Mouse (Mus musculus) stomach, embryonic 15.5 days (tissue): Measurements from ENCODE around the gene Rhox4g. TPM values are rescaled to one million over a fixed set of nuclear protein-coding genes. Genes with fewer than 3 reads are reported as not detected.
"Not testable (repeated sequence)": the region's sequence is repeated elsewhere in the genome, so short reads cannot be mapped to it uniquely, and the experiment has no call there.

Source experiments
- ATAC-seq: fragments of 200-750 bp; cut with Nextera tagmentation; 2 replicates; pipeline ENCODE4 v1.8.0; 2017; ENCODE audit warnings: low read depth, moderate number of reproducible peaks, moderate TSS enrichment; ENCODE audit not compliant: insufficient read depth, low FRiP score
- H3K27ac ChIP-seq: fragments of 300-500 bp; sonication (generic); 2 replicates; pipeline ENCODE4 v1.5.1; 2015; ENCODE audit warnings: mild to moderate bottlenecking, inconsistent platforms
- H3K27me3 ChIP-seq: fragments of 300-500 bp; sonication (generic); replicated peaks from 2 replicates; pipeline ENCODE4 v1.6.1; 2015; ENCODE audit warnings: inconsistent platforms
- H3K36me3 ChIP-seq: fragments of 300-500 bp; sonication (generic); 2 replicates; pipeline ENCODE4 v1.6.1; 2015; ENCODE audit warnings: inconsistent platforms
- H3K4me1 ChIP-seq: fragments of 300-500 bp; sonication (generic); 2 replicates; pipeline ENCODE4 v1.6.1; 2015; ENCODE audit warnings: inconsistent platforms
- H3K4me2 ChIP-seq: fragments of 300-500 bp; sonication (generic); 2 replicates; pipeline ENCODE4 v1.6.1; 2015; ENCODE audit warnings: mild to moderate bottlenecking, inconsistent platforms
- H3K4me3 ChIP-seq: fragments of 300-500 bp; sonication (generic); replicated peaks from 2 replicates; pipeline ENCODE4 v1.5.1; 2015; ENCODE audit warnings: inconsistent platforms
- H3K9ac ChIP-seq: fragments of 300-500 bp; sonication (generic); 2 replicates; pipeline ENCODE4 v1.6.1; 2015; ENCODE audit warnings: inconsistent platforms
- H3K9me3 ChIP-seq: fragments of 300-500 bp; sonication (generic); 2 replicates; pipeline ENCODE4 v1.6.1; 2016; ENCODE audit warnings: inconsistent platforms
- WGBS: fragments of 180-500 bp; shearing (Covaris S2); methylation state at CpG from one replicate; pipeline ENCODE4 v1.1.7; 2015; 5-methylcytosine and 5-hydroxymethylcytosine counted together
- polyA plus RNA-seq: library from polyadenylated mRNA; unstranded; fragments of >200 nt; fragmentation: Nextera tagmentation; extraction: Ambion mirVana; gene quantifications from 2 replicates; pipeline ENCODE4 v1.2.1, GENCODE M21; 2015

The Rhox4g gene
- polyA plus RNA-seq = not detected in 2 replicates

- H3K9me3 ChIP-seq, H3K27ac ChIP-seq, ATAC-seq, H3K4me2 ChIP-seq, H3K4me3 ChIP-seq, H3K27me3 ChIP-seq, H3K9ac ChIP-seq, H3K4me1 ChIP-seq, H3K36me3 ChIP-seq: not testable (repeated sequence)
- WGBS = 91% methylated on average over 15 of the region's 20 CpGs
These were observed at the start of gene Rhox4g for GRCm38 (mm10) chrX:37651227-37651626. TSS of gene Rhox4g (minus strand) at chrX:37651327.

- Histone ChIP-seq H3K36me3 (no peaks in the 10 kb centered on the region), H3K27me3 (no peaks in the 10 kb centered on the region), H3K9ac (no peak overlapping the region), H3K4me2 (no peak overlapping the region), H3K27ac (no peak overlapping the region), H3K4me3 (no peak overlapping the region), H3K9me3 (no peaks in the 10 kb centered on the region), H3K4me1 (no peaks in the 10 kb centered on the region)
- no peak for ATAC-seq
- 76% methylated on average over 2 of the region's 2 CpGs for WGBS
These were observed 41.1 kb upstream of the Rhox4g start for GRCm38 (mm10) chrX:37692261-37692660.

GRCm38 (mm10) chrX:37683031-37683715, 32.0 kb upstream of the Rhox4g start:
- no peak for ATAC-seq
- Histone ChIP-seq H3K36me3 (no peaks in the 10 kb centered on the region), H3K4me1 (no peaks in the 10 kb centered on the region), H3K27me3 (no peaks in the 10 kb centered on the region), H3K4me2 (no peak overlapping the region), H3K27ac (no peak overlapping the region), H3K9me3 (no peaks in the 10 kb centered on the region), H3K9ac (no peak overlapping the region), H3K4me3 (no peak overlapping the region)
- WGBS = 80% methylated on average over 24 of the region's 24 CpGs

GRCm38 (mm10) chrX:37673177-37673576, 22.1 kb upstream of the Rhox4g start, which contains the start of gene Rhox2h:
TSS of gene Rhox2h (minus strand) at chrX:37673277.
- not testable (repeated sequence) for H3K9ac ChIP-seq, H3K4me3 ChIP-seq, H3K36me3 ChIP-seq, H3K27me3 ChIP-seq, H3K27ac ChIP-seq, ATAC-seq, H3K4me1 ChIP-seq, H3K4me2 ChIP-seq, H3K9me3 ChIP-seq
- 84% methylated on average over 8 of the region's 8 CpGs for WGBS

- not testable (repeated sequence) for H3K27ac ChIP-seq, ATAC-seq, H3K4me1 ChIP-seq, H3K9me3 ChIP-seq, H3K36me3 ChIP-seq, H3K4me2 ChIP-seq, H3K27me3 ChIP-seq, H3K9ac ChIP-seq, H3K4me3 ChIP-seq
- WGBS = 89% methylated on average over 1 of the region's 3 CpGs
These were observed 17.5 kb upstream of the Rhox4g start, which contains the start of gene Rhox3h for GRCm38 (mm10) chrX:37668664-37669063. TSS of gene Rhox3h (minus strand) at chrX:37668764.

GRCm38 (mm10) chrX:37643370-37643769, 7.8 kb downstream of the Rhox4g start, which contains the start of gene Rhox2g:
TSS of gene Rhox2g (minus strand) at chrX:37643470.
- H3K4me3 ChIP-seq, H3K9me3 ChIP-seq, H3K9ac ChIP-seq, ATAC-seq, H3K27me3 ChIP-seq, H3K27ac ChIP-seq, H3K36me3 ChIP-seq, H3K4me2 ChIP-seq, H3K4me1 ChIP-seq: not testable (repeated sequence)
- 90% methylated on average over 6 of the region's 6 CpGs for WGBS

- H3K9me3 ChIP-seq, H3K36me3 ChIP-seq, H3K4me3 ChIP-seq, H3K9ac ChIP-seq, H3K4me2 ChIP-seq, H3K27ac ChIP-seq, ATAC-seq, H3K4me1 ChIP-seq, H3K27me3 ChIP-seq: not testable (repeated sequence)
- 91% methylated on average over 2 of the region's 2 CpGs for WGBS
These were observed 22.6 kb downstream of the Rhox4g start, which contains the start of gene Rhox3g for GRCm38 (mm10) chrX:37628512-37628911. TSS of gene Rhox3g (minus strand) at chrX:37628612.

- H3K9me3 ChIP-seq, H3K4me3 ChIP-seq, H3K9ac ChIP-seq, H3K27ac ChIP-seq, H3K36me3 ChIP-seq, ATAC-seq, H3K4me1 ChIP-seq, H3K27me3 ChIP-seq, H3K4me2 ChIP-seq: not testable (repeated sequence)
- 94% methylated on average over 16 of the region's 19 CpGs for whole genome bisulfite sequencing
These were observed 43.5 kb downstream of the Rhox4g start, which contains the start of gene Rhox4f for GRCm38 (mm10) chrX:37607604-37608003. TSS of gene Rhox4f (minus strand) at chrX:37607704.

Other genes starting within 250 kb of the Rhox4g start
- not detected in 2 replicates for gene Rhox2b, start 239.3 kb downstream of the Rhox4g start, polyA plus RNA-seq
- gene Rhox4b, start 218.8 kb downstream of the Rhox4g start, polyA plus RNA-seq = not detected in 2 replicates
- gene Rhox2c, start 197.6 kb downstream of the Rhox4g start, polyA plus RNA-seq = not detected in 2 replicates
- not detected in 2 replicates for gene Rhox3c, start 192.7 kb downstream of the Rhox4g start, polyA plus RNA-seq
- gene Rhox4c, start 171.0 kb downstream of the Rhox4g start, polyA plus RNA-seq = not detected in 2 replicates
- not detected in 2 replicates for gene Rhox2d, start 157.9 kb downstream of the Rhox4g start, polyA plus RNA-seq
- gene Rhox4d, start 137.0 kb downstream of the Rhox4g start, polyA plus RNA-seq = not detected in 2 replicates
- not detected in 2 replicates for gene Rhox2e, start 120.9 kb downstream of the Rhox4g start, polyA plus RNA-seq
- not detected in 2 replicates for gene Rhox3e, start 109.3 kb downstream of the Rhox4g start, polyA plus RNA-seq
- gene Rhox4e, start 93.9 kb downstream of the Rhox4g start, polyA plus RNA-seq = not detected in 2 replicates
- gene Rhox2f, start 79.9 kb downstream of the Rhox4g start, polyA plus RNA-seq = not detected in 2 replicates
- not detected in 2 replicates for gene Rhox3f, start 70.3 kb downstream of the Rhox4g start, polyA plus RNA-seq
- not detected in 2 replicates for gene Rhox4f, start 43.6 kb downstream of the Rhox4g start, polyA plus RNA-seq
- gene Rhox3g, start 22.7 kb downstream of the Rhox4g start, polyA plus RNA-seq = not detected in 2 replicates
- gene Rhox2g, start 7.9 kb downstream of the Rhox4g start, polyA plus RNA-seq = not detected in 2 replicates
- gene Rhox3h, start 17.4 kb upstream of the Rhox4g start, polyA plus RNA-seq = not detected in 2 replicates
- not detected in 2 replicates for gene Rhox2h, start 21.9 kb upstream of the Rhox4g start, polyA plus RNA-seq
- 1.9 and 2.8 TPM in 2 replicates for gene Rhox5, start 153.5 kb upstream of the Rhox4g start, polyA plus RNA-seq
- gene Rhox6, start 175.6 kb upstream of the Rhox4g start, polyA plus RNA-seq = not detected in 2 replicates
- not detected in 2 replicates for gene Rhox7a, start 180.4 kb upstream of the Rhox4g start, polyA plus RNA-seq
- not detected in 2 replicates for gene Rhox8, start 227.6 kb upstream of the Rhox4g start, polyA plus RNA-seq
- not detected in 2 replicates for gene Rhox7b, start 245.9 kb upstream of the Rhox4g start, polyA plus RNA-seq